Mouse (Mus musculus) heart, postnatal 4 days (tissue): ENCODE measurements around the gene Eno1. TPM values are rescaled to one million over a fixed set of nuclear protein-coding genes. Genes with fewer than 3 reads are reported as not detected.
A peak's percentile ranks its signal among the peaks of the same experiment; 100 is the strongest.

ENCODE experiments used
- DNase-seq: peaks from one replicate; pipeline ENCODE4 v3.0.0; 2021
- total RNA-seq, 2 experiments: library from RNA; stranded (reverse); gene quantifications; 2 replicates each; pipeline ENCODE4 v1.2.3; 2021

The Eno1 gene
- total RNA-seq, 2 experiments from 2014 or later, result 303 to 307 TPM

DNA sequence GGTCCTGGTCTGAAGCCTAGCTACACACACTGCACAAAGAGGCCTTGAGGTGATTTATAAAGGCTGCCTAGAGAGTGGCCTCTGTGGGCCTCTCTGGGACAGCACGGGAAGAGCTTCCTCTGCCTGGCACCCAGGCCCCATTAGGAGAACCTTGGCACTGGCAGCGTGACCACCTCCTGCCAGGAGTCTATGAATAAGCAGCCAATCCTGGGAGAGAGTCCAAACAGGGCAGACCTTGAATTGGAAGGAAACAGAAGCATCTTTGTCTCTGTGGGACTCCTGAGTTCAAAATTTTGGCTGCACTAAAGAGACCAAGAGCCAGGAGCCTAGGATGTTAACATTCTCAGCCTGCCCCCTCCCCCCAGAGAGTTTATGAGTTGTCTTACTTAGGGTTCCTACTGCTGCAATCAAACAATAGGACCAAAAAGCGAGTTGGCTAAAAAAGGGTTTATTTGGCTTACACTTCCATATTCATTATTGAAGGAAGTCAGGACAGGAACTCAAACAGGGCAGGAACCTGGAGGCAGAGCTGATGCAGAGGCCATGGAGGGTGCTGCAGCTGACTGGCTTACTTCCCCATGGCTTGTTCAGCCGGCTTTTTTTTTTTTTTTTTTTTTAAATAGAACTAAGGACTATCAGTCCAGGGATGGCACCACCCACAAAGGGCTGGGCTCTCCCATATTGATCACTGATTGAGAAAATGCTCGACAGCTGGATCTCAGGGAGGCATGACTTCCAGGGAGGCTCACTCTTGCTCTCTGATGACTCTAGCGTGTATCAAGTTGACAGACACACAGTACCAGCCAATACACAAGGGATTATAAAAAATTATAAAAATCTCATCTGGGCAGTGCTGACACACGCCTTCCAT lies 9.5 kb upstream of the Eno1 start:
- peak; percentile 73 for DNase-seq

DNA sequence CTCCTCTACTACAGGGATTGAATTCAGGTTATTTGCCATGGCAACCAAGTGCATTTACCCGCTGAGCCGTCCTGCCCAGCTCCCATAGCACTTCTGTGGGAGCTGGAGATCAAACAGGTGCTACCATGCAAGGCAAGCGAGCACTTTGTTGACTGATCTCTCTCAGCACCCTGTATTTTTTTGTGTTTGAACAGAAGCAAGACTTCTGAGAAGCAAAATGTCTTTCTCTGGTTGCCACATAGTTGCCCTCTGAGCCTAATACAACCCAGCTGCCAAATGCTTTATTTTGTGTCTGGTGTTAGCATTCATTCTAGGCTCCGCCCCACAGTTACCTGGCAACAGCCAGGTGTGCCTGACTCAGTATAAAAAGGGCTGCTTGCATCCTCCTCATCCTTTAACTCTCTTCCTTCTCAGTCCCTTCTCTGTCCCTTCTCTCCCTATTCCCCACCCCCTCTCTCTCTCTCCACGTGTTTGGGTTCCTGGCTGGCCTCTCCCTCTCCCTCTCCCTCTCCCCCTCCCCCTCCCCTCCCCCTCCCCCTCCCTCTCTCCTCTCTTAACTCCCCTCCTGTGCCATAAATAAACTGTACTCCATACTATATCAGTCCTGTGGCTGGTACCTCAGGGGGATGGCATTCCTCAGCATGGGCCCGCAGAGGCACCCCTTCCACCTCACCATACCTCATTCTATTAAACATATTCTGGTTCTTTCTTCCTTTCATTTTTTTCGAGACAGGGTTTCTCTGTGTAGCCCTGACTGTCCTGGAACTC lies 7.8 kb upstream of the Eno1 start:
- DNase-seq, result no peak

DNA sequence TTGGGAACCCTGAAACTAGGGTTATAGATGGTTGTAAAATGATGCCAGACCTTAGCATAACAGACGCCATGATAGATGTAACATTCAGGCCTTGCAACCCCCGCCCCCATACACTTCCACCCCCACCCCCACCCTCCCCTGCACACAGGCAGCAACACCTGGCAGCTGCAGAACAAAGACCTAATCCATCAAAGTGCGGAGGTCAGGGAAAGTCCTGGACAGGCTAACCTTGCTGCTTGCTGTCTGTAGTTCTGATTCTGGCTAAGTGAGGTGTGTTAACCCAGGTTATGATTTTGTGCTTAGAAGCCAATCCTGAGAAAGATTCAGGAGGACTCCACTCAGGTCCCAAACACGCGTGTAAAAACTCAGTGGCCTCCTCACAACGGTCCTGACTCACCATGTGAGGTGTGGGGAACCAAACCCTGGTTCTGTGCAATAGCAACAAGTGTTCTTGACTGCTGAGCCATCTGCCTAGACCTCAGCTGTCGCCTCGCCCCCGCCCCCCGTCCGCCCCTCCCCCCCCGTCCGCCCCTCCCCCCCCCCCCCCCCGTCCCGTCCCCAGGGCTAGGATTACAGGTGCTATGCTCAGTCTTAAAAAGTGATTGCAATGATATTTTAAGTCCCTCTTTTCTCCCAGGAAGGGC lies 6.7 kb upstream of the Eno1 start:
- DNase-seq, result no peak

DNA sequence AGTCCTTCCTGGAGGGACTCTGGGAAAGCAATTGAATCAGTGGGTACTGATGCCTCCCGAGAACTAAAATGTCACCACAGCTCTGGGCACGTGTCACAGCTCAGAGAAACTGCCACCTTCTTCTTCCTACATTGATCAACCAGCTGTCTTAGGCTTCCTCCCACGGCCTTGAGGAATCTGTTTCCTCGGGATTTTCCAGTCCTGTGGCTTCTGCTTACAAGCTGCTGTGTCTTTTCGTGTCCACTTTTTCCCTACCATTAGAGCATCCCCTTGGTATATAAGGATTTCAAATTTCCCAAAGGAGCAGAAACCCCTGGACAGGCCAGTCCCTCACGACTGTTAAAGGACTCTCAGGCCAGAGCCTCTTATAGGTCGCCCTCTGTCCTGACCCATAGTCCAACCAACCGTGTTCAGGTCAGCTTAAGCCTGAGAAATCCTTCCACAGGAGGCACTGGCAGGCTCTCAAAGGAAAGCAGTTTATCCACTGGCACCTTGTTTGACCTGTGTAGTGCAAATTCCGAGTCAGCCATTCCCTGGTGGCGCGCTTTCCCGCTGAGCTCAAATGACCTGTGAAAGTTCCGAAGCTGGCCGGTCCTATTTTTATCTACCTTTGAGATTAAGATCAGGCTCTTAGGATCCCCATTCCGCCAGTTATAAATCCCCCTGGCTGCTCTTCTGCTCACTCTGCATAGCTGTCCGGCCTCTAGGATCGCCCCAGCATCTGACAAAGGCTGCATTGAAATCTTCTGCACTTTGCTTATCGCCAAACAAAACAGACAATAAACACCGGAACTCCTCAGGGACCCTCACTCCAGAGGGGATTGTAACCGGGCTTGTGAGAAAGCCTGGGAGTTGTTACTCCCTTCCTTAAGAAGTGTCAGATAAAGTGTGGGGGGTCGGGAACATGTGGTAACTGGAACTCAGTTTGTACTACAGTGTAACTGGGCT lies 5.8 kb upstream of the Eno1 start:
- DNase-seq, result peak; percentile 41

DNA sequence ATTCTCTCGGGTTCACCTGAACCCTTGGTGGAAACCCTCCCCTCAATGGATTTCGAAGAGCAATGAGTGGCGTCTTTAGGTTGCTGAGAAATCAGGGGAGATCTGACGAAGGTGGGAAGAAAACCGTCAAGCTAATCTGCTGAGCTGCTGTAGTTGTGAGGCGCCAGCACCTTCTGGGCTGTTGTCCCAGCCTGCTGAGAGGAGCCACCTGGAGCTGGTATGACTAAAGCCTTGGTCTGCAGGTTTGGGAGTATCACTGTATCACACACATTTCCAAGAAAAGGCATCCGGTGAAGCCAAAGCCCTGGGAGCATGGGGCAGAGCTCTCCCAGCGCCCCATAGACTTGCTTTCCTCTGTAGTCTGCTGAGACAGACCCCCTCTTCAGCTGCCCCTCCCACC lies 4.7 kb upstream of the Eno1 start:
- no peak for DNase-seq

DNA sequence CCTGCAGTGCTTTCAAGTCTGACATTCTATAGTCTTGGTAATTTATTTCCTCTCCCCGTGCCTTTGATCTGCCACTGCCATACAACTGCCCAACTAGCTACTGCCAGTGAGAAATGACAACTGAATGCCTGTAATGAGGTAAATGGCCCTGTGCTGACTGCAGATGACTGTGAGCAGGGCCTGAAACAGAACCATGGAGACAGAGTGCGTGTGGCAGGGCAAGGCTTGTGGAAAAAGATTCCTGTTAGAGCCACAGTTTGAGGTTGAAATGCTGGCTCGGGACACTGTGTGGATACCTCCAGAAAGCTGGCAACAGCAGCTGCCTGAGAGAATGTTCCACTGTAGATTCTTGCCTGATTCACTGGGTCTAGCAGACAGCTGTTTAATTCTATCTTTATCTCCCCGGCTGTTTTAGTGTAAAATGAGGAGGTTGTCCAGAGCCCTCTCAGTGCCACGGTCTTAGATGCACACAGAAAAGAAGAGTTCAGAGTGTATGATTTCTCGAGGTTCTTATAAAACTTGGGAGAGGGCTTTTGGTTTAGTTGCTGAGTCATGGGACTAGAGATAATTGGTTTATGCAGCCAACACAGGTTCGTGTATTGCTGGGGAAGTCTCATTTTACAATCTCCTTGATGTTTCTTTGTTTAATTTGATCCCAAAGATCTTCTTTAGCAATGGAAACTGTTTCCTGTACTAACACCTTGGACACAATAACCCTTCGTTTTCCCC lies 1.8 kb upstream of the Eno1 start:
- no peak for DNase-seq

DNA sequence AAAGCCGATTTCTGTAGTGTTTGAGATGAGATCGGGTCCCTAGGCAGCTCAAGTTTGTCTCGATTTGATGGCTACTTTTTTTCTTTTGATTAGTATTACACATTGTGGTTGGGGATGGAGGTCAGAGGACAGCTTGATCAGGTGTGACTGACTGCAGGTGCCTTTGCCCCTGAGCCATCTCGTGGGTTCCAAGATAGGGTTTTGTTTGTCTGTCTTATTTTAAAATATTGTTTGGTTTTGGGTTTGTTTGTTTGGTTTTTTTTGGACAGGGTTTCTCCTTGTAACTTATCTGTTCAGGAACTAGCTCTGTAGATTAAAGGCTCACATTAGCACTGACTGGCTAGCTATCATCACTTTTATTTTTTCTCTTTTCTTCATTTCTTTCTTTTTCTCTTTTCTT lies 936 bp upstream of the Eno1 start:
- no peak for DNase-seq

DNA sequence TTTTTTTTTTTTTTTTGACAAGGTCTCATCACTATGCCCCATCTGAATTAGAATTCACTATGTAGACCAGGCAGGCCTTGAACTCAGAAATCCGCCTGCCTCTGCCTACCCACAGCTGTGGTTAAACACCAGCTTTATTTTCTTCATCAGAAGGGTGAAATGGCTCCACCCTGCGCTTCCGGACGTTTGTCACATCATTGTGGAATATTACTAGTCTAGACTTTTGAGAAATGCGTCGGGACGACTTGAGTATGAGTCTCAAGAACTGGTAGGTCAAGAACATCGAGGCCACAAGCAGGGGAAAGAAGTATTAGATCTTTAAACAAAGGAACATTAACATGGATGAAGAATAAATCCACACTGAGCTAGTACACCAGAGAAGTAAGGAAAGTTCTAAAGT lies 490 bp upstream of the Eno1 start:
- DNase-seq, result no peak

DNA sequence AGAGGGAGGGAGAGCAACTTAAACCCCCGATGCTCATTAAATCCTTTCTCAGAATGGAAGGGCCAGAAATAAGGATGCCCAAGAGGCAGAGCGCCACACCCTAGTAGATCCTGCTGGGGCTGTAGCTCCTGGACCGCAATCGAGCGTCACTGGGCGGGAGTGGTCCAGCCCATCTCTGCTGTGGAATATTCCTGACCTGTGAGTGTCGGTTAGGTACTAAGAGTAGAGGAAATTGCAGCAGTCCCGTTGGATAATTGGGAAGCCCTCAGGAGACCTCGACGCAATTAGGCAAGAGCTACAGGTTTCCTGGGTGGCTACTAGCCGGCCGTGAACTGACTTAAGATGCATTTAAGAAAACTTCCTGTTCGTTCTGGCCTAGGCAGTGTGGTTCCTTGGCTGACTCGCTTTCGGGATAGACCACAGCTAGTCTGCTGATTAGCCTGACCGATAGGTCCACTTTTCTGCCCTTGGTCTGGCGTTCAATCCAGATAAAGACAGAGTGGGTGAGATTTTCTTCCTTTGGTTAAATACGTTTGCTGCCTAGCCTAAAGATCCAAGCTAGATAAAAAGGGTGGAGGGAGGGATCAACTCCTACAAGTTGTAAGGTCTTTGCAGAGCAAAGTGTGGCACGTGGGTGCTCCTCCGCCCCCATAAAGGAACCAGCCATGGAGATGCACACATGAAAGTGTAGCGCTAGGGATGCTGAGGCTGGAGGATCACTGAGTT lies 1.3 kb downstream of the Eno1 start:
- DNase-seq, result peak; percentile 37

DNA sequence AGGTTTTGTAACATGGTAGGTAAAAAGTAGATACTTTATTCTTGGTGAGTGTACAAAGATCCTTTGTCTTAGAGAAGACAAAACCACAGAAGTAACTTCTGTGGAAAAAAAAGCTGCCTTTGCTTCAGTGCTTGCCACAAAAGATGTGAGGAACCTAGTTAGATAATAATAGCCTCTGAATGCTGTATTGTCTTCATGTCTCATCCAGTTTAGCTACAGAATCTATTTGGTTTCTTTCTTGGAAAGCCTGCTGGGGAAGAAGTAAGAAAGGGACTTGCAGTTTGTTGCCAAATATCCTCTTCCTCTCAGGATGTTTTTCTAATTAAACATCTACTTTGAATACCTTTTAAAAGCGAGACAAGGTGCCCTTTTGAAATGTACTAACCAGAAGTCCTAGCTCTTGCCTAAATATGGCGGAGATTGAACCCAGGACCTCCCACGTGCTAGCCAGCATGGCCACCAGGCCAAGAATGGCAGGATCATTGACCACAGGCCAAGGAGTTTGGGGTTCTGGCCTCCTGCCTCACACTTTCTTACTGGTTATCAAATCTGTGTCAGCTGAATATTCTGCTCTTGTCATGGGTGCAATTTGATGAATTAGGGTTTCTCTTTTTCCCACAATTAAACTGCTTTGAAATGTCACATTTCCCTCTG lies 2.0 kb downstream of the Eno1 start:
- peak; percentile 30 for DNase-seq

DNA sequence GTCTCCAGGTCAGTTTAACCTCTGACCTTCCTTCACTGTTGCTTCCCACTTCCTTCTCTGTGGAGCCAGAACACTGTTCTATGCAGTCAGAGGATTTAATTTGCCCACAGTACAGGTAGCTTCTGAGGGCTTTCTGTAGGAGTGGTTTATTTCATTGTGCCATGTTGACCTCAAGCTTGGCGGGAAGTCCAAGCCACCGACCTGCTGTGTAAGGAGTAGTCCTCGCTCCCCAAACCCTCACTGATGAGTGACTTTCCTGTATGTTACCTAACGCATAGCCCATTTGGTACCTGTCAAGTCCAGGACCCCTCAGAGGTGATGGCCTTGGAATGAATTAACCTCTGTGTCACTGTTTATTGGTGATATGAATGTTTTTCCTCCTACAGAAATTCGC lies 2.6 kb downstream of the Eno1 start:
- no peak for DNase-seq

DNA sequence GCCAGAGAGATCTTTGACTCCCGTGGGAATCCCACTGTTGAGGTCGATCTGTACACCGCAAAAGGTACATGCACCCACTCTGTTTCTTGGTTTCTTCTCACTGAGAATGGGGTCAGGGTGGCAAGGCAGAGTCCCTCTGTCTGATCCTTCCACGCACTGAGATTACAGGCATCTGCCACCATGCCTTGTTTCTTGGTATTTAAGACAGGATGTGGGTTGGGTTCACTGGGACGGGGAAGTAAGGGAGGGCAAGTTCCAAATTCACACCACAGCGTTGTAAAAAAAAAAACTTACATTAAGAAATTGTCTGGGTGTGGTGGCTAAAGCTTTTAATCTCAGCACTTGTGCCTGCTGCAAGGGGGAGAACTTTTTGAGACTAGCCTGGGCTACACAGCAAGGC lies 3.0 kb downstream of the Eno1 start:
- DNase-seq, result no peak

DNA sequence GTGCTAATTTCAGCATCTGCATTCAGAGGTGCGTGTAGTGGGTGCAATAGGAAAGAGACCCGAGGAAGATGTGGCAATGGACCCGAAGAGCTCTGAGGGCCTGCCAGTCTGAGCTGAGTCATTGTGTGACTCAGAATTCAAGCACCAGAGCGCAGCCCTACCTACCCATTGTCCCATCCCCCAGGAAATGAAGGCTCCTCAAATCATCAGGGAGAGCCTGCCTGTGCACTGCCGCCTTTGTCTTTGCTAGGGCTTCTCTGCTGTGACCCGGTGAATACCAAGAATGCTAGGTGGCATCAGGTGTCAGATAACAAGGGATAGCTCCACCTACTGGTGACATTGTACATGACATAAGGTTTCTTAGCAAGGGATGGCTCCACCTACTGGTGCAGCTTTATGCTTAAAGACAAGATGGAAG lies 3.4 kb downstream of the Eno1 start:
- DNase-seq, result peak; percentile 82

DNA sequence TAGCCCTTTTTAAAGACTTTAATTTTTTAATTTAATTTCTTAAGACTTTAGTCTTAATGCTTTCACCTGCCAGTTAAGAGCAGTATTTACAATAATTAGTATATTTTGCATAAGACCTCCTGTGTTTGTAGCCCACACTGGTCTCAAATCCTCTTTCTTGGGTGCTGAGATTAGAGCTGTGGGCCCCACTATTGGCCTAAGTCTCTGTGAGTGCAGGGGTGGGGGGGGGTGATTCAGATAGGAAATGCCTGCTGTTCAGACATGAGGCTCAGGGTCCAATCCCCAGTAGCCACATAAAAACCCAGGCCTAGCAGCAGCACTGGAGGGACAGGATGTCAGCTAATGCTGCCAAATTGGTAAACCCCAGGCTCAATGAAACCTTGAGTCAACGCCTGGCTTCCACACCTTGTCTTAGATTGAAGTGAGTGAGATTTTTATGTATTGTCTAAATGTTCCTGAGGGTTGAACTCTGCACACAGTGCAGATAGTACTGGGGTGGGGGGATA lies 3.9 kb downstream of the Eno1 start:
- DNase-seq, result no peak

DNA sequence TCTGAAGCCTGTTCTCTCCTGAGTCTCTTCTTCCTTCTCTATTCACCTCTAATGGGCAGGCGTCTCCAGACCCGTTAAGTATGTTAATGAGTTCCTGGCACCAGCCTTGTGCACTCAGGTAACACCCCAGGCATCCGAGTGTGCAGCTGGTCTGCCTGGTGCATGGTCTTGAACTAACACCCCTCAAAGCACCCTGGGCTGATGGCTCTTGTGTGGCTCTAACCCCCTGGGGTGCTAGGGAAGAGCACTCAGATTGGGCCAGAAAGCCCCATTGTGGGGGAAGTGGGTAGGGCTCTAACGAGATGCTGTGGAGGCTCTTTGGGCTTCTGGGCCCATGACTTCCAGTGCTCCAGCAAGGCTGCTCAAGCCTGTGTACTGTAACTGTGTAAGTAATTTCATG lies 5.2 kb downstream of the Eno1 start:
- DNase-seq, result no peak

DNA sequence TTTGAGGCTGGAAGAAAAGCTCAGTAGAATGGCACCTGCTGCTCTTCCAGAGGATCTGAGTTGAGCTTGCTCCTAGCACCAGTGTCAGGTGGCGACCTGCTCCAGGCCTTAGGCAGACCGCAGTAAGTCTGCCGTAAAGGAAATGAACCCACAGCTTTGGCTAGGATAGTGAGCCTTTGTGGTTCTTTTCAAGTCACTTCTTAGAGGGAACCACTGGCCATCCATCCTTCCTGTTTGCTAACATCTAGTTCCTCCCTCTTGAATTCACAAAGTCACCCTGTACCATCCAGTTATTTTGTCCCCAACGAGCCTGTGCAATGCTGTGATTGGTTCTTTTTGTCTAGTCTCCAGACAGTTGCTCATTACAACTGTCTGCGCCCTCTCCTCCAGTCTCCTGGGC lies 6.2 kb downstream of the Eno1 start:
- DNase-seq, result no peak

DNA sequence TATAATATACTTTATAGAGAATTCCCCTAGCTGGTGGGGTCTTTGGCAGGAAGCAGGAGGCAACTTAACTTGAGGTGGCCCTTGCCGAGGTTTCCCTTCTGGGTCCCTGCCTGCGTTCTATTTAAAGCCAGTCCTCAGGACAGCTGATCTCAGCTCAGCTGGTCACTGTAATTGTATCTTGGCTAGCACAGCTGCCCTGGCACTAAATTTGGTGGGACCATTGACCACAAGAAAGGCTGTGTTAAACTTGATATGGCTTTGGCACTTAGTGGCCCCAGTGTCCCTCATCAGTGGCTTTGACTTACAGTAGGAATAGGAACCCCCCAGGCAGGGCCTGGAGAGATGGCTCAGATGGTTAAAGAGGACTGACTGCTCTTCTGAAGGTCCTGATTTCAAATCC lies 9.4 kb downstream of the Eno1 start:
- peak; percentile 44 for DNase-seq

DNA sequence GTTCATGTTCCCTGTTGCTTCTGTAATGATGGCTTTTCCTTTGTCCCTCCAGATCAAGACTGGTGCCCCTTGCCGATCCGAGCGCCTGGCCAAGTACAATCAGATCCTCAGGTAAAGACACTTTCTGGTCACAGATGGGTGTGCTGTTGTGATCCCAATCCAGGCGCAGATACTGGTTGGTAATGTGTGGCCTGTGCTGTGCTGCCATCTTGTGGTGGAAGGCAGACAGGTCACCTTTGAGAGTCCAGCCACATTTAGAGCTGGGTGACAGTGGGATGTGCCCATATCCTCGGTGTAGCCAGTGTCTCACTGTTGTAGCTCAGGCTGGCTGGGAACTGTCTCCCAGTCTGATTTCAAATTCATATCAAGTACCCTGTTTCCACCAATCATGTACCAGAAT lies 11.5 kb downstream of the Eno1 start:
- DNase-seq, result peak; percentile 78

DNA sequence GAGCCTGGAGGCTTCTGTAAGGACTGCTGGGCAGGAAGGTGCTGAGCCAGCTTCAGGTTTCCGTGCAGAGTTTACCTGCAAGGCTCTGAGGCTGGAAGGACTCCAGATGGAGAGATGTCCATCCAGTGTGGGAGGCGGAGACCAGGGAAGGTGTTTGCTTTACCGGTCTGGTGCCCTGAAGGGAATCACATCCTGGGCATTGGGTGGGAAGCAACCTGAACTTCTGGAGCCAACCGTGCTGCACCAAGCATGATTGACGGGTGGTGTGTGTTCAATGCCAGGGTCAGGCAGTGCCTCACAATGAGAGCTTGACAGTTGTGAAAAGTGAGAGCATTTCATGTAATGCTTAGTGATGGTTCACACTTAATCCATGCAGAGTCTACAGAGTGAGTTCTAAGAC lies 12.4 kb downstream of the Eno1 start:
- no peak for DNase-seq

DNA sequence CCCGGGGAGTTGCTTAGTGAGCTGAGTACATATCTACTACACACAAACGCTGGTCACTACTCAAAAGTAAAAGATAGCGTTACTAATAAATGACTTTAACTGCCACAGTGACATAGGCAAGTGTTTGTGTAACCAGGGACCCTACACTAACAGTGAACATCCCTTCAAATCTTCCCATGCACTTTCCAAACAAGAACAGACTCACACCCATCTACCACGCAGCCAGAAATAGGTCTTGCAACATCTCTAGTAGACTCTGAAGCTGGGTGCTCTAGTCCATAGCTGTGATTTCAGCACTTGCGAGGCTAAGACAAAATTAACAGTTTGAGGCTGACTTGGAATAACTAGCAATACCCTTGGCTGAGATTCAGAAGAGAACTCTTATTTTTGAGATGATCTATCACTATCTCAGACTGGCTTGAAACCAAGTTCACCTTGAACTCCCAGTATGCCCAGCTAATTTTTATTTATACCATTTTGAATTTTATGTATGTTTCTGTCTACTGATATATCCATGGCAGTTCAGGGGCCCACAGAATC lies 13.3 kb downstream of the Eno1 start:
- DNase-seq, result no peak
